Mouse (Mus musculus) heart, postnatal 0 days (tissue): Measurements from ENCODE around the gene Zfp972. TPM values are rescaled to one million over a fixed set of nuclear protein-coding genes. Genes with fewer than 3 reads are reported as not detected.
"Not testable (repeated sequence)": the region's sequence is repeated elsewhere in the genome, so short reads cannot be mapped to it uniquely, and the experiment has no call there.

Experiments used
- ATAC-seq: fragments of 200-750 bp; cut with Nextera tagmentation; 2 replicates; pipeline ENCODE4 v1.8.0; 2017; ENCODE audit warnings: low read depth, moderate number of reproducible peaks, moderate library complexity; ENCODE audit not compliant: insufficient read depth
- DNase-seq: peaks from one replicate; pipeline ENCODE4 v3.0.0-alpha.2; 2016; ENCODE audit warnings: low spot score
- H3K27ac ChIP-seq: fragments of 300-500 bp; sonication (generic); 2 replicates; pipeline ENCODE4 v1.5.1; 2014; ENCODE audit warnings: low read depth, mild to moderate bottlenecking
- H3K27me3 ChIP-seq: fragments of 300-500 bp; sonication (generic); 2 replicates; pipeline ENCODE4 v1.6.1; 2014; ENCODE audit warnings: low read length, mixed read lengths; ENCODE audit not compliant: control insufficient read depth, insufficient read depth
- H3K36me3 ChIP-seq: fragments of 300-500 bp; sonication (generic); replicated peaks from 2 replicates; pipeline ENCODE4 v1.6.1; 2014; ENCODE audit warnings: low read length, mixed read lengths; ENCODE audit not compliant: control insufficient read depth, insufficient read depth
- H3K4me1 ChIP-seq: fragments of 300-500 bp; sonication (generic); 2 replicates; pipeline ENCODE4 v1.6.1; 2014; ENCODE audit warnings: antibody characterized with exemption; ENCODE audit not compliant: control insufficient read depth, insufficient read depth
- H3K4me2 ChIP-seq: fragments of 300-500 bp; sonication (generic); 2 replicates; pipeline ENCODE4 v1.6.1; 2014; ENCODE audit warnings: low read depth, mild to moderate bottlenecking, low read length, moderate library complexity
- H3K4me3 ChIP-seq: fragments of 300-500 bp; sonication (generic); 2 replicates; pipeline ENCODE4 v1.5.1; 2014; ENCODE audit warnings: low read depth, low read length
- H3K9ac ChIP-seq: fragments of 300-500 bp; sonication (generic); replicated peaks from 2 replicates; pipeline ENCODE4 v1.6.1; 2014; ENCODE audit warnings: low read depth, low read length, mixed read lengths
- H3K9me3 ChIP-seq: fragments of 300-500 bp; sonication (generic); replicated peaks from 2 replicates; pipeline ENCODE4 v1.6.1; 2016; ENCODE audit warnings: low read length; ENCODE audit not compliant: control insufficient read depth
- WGBS: fragments of 180-500 bp; shearing (Covaris S2); extraction: QIAGEN DNeasy Blood & Tissue Kit; methylation state at CpG from one replicate; pipeline ENCODE4 v1.1.7; 2014; 5-methylcytosine and 5-hydroxymethylcytosine counted together
- polyA plus RNA-seq: library from polyadenylated mRNA; unstranded; fragments of >200 nt; fragmentation: Nextera tagmentation; extraction: Ambion mirVana; gene quantifications from 2 replicates; pipeline ENCODE4 v1.2.1, GENCODE M21; 2015
- total RNA-seq: library from RNA; depleted of rRNA; stranded (reverse); fragments of >200 nt; gene quantifications from 2 replicates; pipeline ENCODE4 v1.2.3, GENCODE M21; 2014; ENCODE audit warnings: low replicate concordance; rRNA removed

Gene Zfp972
- total RNA-seq (not detected in 2 replicates), polyA plus RNA-seq (0.38 and 0.89 TPM in 2 replicates)

DNA sequence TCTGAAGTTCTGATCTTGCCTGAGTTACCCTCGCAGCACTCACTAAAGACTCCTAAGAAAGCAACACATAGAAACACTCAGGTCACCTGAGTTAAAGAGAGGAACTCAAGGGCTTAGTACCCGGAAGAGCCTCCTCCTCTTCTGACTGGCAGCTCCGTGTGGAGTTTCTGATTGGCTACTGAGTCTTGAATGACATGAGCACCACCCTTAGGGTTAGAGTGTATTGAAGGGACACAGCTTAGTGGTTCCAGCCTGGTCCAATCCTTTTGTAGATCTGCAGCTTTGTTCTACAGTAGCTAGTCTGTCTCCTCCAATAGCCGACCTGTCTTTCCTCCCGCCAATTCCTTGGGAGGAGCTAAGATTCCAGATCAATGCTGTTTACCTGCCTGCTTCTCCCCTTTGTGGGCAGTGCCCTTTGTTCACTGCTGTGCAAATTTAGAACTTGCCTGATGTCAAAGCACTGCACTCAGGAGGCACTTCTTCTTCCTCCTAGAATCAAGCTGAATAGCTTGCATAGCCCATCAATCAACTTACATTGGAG lies at the start of gene Zfp972:
Zfp972 (minus strand) TSS at position 51 of the 541 bp plus-strand sequence.
- WGBS: 59% methylated on average over 4 of the region's 5 CpGs
- H3K4me3 ChIP-seq, H3K36me3 ChIP-seq, H3K4me2 ChIP-seq, DNase-seq, H3K4me1 ChIP-seq, H3K27me3 ChIP-seq, ATAC-seq, H3K9ac ChIP-seq, H3K27ac ChIP-seq, H3K9me3 ChIP-seq: not testable (repeated sequence)

- 69% methylated on average over 6 of the region's 7 CpGs for WGBS
- H3K9me3 ChIP-seq, H3K27me3 ChIP-seq, H3K4me2 ChIP-seq, H3K27ac ChIP-seq, H3K36me3 ChIP-seq, ATAC-seq, DNase-seq, H3K9ac ChIP-seq, H3K4me3 ChIP-seq, H3K4me1 ChIP-seq: not testable (repeated sequence)
Measured at GRCm38 (mm10) chr2:177974814-177975213, 49.4 kb upstream of the Zfp972 start.

DNA sequence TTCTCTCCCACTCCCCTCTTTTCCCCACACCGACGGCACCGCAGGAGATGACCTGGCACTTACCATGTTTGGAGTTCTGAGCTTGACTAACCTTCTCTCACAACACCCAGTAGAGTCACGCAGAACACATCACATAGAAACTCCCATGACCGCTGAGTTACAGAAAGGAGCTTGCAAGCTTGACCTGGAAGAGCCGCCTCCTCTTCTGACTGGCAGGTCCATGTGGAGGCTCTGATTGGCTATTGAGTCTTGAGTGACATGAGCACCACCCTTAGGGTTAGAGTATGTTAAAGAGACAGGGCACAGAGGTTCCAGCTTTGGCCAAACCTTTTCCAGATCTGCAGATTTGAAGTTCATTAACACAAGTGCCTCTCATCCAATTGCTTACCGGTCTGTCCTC lies 31.7 kb upstream of the Zfp972 start, which contains the start of gene Gm14326:
Gm14326 (minus strand) TSS at position 153 of the 400 bp plus-strand sequence.
- not testable (repeated sequence) for H3K27me3 ChIP-seq, H3K9ac ChIP-seq, ATAC-seq, DNase-seq, H3K4me1 ChIP-seq, H3K36me3 ChIP-seq, H3K9me3 ChIP-seq
- WGBS: 0% methylated on average over 3 of the region's 7 CpGs
- Histone ChIP-seq H3K4me2 (peak within 1 kb of the TSS; percentile 50), H3K27ac (peak within 1 kb of the TSS; percentile 43; the same call in 1 of the 2 replicates), H3K4me3 (peak within 1 kb of the TSS; percentile 49)

- not testable (repeated sequence) for H3K36me3 ChIP-seq, H3K4me1 ChIP-seq, ATAC-seq, DNase-seq, H3K9me3 ChIP-seq, H3K27me3 ChIP-seq, H3K9ac ChIP-seq
- 1% methylated on average over 18 of the region's 18 CpGs for WGBS
- H3K27ac ChIP-seq: peak overlapping the region; percentile 43; the same call in 1 of the 2 replicates
- peak overlapping the region; percentile 50 for H3K4me2 ChIP-seq
- peak overlapping the region; percentile 49 for H3K4me3 ChIP-seq
Measured at GRCm38 (mm10) chr2:177956734-177957133, 31.3 kb upstream of the Zfp972 start.

DNA sequence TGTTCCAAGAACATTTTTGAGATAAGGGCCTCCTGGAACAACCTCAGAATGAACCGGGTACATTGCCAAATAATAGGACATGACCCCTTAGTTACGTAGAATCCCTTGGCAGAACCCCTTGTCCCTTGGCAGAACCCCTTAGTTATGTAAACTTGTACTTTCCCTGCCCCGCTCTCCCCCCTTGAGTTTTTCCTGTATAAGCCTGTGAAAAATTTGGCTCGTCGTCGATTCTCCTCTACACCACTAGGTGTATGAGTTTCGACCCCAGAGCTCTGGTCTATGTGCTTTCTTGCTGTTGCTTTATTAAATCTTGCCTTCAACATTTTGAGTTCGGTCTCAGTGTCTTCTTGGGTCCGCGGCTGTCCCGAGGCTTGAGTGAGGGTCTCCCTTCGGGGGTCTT lies 22.1 kb downstream of the Zfp972 start:
- not testable (repeated sequence) for H3K27ac ChIP-seq, H3K36me3 ChIP-seq, H3K4me1 ChIP-seq, ATAC-seq, H3K4me3 ChIP-seq, DNase-seq, H3K27me3 ChIP-seq, H3K9me3 ChIP-seq, H3K9ac ChIP-seq, H3K4me2 ChIP-seq
- no CpG with 5 or more reads among the region's 12 CpGs for WGBS

DNA sequence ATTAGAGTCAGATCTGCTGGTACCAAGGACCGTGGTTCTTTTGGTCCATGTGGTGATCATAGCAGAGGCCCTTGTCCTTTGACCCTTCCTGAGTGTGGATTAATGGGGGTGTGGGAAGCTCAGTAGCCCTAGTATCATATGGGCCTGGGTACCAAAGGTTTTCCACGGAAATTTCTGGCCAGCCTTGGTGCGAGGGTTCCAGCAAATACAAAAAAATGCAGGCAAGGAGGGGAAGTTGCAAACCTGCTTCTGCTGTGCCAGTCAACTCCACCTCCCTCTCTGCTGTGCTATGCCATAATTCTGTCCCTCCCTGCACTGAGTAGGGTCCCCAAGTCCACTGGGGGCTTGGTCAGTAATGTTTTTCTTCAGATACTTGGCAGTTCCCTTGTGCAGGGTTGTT lies 27.2 kb downstream of the Zfp972 start:
- H3K4me3 ChIP-seq, H3K36me3 ChIP-seq, H3K4me2 ChIP-seq, H3K9me3 ChIP-seq, DNase-seq, H3K4me1 ChIP-seq, H3K27me3 ChIP-seq, H3K27ac ChIP-seq, ATAC-seq, H3K9ac ChIP-seq: not testable (repeated sequence)
- WGBS: 70% methylated on average over 2 of the region's 3 CpGs

- H3K9ac ChIP-seq, H3K36me3 ChIP-seq, ATAC-seq, H3K4me2 ChIP-seq, H3K27ac ChIP-seq, H3K4me1 ChIP-seq, H3K27me3 ChIP-seq, H3K9me3 ChIP-seq, DNase-seq: not testable (repeated sequence)
- peak within 1 kb of the TSS; percentile 23 for H3K4me3 ChIP-seq
- WGBS: 22% methylated on average over 9 of the region's 13 CpGs
Measured at GRCm38 (mm10) chr2:177897046-177897578, 28.3 kb downstream of the Zfp972 start, which contains the start of gene Gm14327. Gene Gm14327 (plus strand): TSS chr2:177897096.

GRCm38 (mm10) chr2:177887743-177888142 lies 37.7 kb downstream of the Zfp972 start:
- WGBS: 80% methylated on average over 14 of the region's 14 CpGs
- H3K9ac ChIP-seq, H3K36me3 ChIP-seq, DNase-seq, H3K4me1 ChIP-seq, H3K9me3 ChIP-seq, ATAC-seq, H3K27me3 ChIP-seq, H3K4me3 ChIP-seq, H3K27ac ChIP-seq, H3K4me2 ChIP-seq: not testable (repeated sequence)
